Mouse (Mus musculus): ENCODE measurements at regions not wholly inside any gene's neighbourhood (a gene's known extent, or its start where the extent isn't known, plus 50 kb on each side); places are given as distances from the start of the nearest gene placed in this dataset.
A peak's percentile ranks its signal among the peaks of the same experiment; 100 is the strongest.
"Not testable (repeated sequence)": the region's sequence is repeated elsewhere in the genome, so short reads cannot be mapped to it uniquely, and the experiment has no call there.

DNA sequence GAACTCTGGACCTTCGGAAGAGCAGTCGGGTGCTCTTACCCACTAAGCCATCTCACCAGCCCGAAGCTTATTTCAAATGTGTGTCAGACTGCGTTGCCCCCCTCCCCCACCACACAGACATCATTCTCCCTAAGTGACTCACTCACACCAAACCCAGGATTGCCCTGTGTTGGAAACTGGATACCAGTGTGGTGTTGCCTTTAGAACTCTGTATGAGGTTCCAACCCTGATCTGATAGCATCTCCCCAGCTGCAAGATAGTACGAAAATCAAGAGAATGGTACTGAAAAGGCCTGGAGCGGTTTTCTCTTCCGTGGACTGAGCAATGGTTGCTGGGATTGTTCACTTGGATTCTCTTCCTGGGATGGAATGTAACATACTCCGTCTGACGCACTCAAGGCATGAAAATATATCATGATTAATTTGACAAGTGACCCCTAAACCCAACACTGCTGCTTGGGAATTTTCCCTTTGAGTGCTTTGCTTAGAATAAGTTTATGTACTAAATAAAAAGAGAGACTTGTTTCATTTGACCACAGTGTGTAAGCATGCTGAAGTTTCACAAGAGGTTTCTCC is 63.0 kb downstream of the Hand2 start:
- WGBS, result 73% methylated on average over 9 of the region's 9 CpGs
- Histone ChIP-seq H3K27ac (no peak overlapping the region), H3K4me1 (replicated peaks) (peaks cover 3% of the 10 kb centered on the region), H3K4me3 (replicated peaks) (no peak overlapping the region), H3K9ac (replicated peaks) (no peak overlapping the region), H3K9me3 (no peaks in the 10 kb centered on the region), H3K27me3 (no peaks in the 10 kb centered on the region), H3K36me3 (no peaks in the 10 kb centered on the region), H3K4me2 (no peak overlapping the region)
- ATAC-seq (ENCODE audit: insufficient number of reproducible peaks, insufficient read depth, low FRiP score, low TSS enrichment, low read depth), result no peak

DNA sequence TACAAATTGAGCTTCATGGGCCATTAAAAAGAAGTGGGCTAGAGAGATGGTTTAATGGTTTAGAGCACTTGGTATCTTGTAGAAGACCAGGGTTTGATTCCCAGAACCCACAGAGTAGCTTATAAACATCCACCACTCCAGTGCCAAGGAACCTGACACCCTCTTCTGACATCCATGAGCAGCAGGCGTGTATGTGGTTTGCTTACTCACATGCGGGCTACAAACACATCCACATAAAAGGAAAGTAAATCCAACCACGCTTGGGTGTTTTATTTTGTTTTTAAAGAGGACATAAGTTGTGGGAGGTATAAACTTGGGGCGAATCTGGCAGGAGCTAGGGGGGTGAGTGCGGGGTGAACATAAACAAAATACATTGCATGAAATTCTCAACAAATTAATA is 66.8 kb downstream of the Hand2 start:
- H3K4me1 ChIP-seq (replicated peaks), result no peaks in the 10 kb centered on the region
- H3K9ac ChIP-seq (replicated peaks), result no peak overlapping the region
- H3K9me3 ChIP-seq, result no peaks in the 10 kb centered on the region
- no peak overlapping the region for H3K4me2 ChIP-seq
- no peak overlapping the region for H3K27ac ChIP-seq
- H3K4me3 ChIP-seq (replicated peaks), result no peak overlapping the region
- H3K36me3 ChIP-seq, result no peaks in the 10 kb centered on the region
- WGBS, result 72% methylated on average over 5 of the region's 5 CpGs
- ATAC-seq (ENCODE audit: insufficient number of reproducible peaks, insufficient read depth, low FRiP score, low TSS enrichment, low read depth), result no peak
- H3K27me3 ChIP-seq, result no peaks in the 10 kb centered on the region

DNA sequence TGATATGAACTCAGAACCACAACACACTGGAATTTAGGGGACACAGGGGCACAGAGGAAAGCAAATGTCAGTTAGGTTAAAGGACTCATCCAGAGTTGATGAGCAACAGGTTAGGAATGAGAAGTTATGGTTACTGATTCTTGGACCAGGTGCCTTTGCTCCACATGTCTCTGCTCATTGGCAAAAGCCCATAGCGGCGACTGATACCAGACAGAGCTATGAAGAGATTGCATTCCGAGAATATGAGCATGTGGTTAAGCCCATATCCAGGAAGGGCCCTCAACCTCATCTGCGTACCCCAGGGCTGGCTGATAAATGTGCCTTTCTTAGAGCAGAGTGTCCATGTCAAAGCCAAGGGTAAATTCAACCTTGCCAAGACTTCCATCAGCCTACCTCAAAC is 67.1 kb upstream of the Scrg1 start:
- H3K4me1 ChIP-seq (replicated peaks), result no peaks in the 10 kb centered on the region
- no peak overlapping the region for H3K27ac ChIP-seq
- WGBS, result 91% methylated on average over 4 of the region's 4 CpGs
- ATAC-seq (ENCODE audit: insufficient number of reproducible peaks, insufficient read depth, low FRiP score, low TSS enrichment, low read depth), result no peak
- no peaks in the 10 kb centered on the region for H3K9me3 ChIP-seq
- H3K9ac ChIP-seq (replicated peaks), result no peak overlapping the region
- H3K4me3 ChIP-seq (replicated peaks), result no peak overlapping the region
- H3K4me2 ChIP-seq, result no peak overlapping the region
- no peaks in the 10 kb centered on the region for H3K36me3 ChIP-seq
- H3K27me3 ChIP-seq, result no peaks in the 10 kb centered on the region

DNA sequence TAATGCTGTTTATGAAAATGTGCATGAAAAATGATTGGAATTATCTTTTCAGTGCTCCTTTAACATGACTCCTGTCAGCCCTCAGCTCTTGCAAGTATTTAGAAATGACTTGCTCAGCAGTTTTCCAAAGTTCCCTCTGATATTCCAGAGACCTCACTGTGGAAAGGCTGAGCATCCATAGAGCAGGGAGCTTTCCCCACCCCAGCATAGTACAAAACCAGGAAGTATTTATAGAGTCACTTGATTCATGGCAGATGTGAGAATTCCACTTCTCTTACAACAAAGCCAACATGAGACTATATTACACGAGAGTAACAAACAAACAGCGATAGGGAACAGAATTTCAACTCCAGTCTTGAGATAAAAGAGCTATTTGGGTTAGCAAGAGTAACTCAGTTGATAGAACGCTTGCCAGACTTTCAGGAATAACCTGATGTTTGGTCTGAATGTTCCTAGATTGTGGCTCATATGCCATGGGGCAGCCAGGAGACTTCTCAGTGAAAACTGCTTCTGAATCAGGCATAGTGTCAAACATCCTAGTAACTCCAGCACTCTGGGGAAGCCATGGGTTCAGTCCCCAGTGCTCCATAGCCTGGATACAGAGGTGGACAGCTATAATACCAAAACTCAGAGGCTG is 57.6 kb upstream of the Scrg1 start:
- no peaks in the 10 kb centered on the region for H3K27me3 ChIP-seq
- no peak overlapping the region for H3K9ac ChIP-seq (replicated peaks)
- no peak overlapping the region for H3K4me3 ChIP-seq (replicated peaks)
- no peak for ATAC-seq (ENCODE audit: insufficient number of reproducible peaks, insufficient read depth, low FRiP score, low TSS enrichment, low read depth)
- H3K27ac ChIP-seq, result peak overlapping the region; percentile 53; the same call in 1 of the 2 replicates
- peaks cover 23% of the 10 kb centered on the region for H3K4me1 ChIP-seq (replicated peaks)
- no peaks in the 10 kb centered on the region for H3K36me3 ChIP-seq
- 64% methylated on average over 3 of the region's 3 CpGs for WGBS
- H3K4me2 ChIP-seq, result no peak overlapping the region
- H3K9me3 ChIP-seq, result no peaks in the 10 kb centered on the region

DNA sequence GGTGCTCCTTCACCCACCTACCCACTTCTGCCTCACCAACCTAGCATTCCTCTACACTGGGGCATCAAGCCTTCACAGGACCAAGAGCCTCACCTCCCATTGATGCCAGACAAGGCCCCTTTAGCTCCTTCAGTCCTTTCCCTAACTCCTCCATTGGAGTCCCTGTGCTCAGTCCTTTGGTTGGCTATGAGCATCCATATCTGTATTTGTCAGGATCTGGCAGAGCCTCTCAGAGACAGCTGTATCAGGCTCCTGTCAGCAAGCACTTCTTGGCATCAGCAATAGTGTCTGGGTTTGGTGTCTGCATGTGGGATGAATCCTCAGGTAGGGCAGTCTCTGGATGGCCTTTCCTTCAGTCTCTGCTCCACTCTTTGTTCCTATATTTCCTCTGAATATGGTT is 55.6 kb upstream of the Scrg1 start:
- not testable (repeated sequence) for H3K9ac ChIP-seq (replicated peaks); H3K4me2 ChIP-seq; H3K4me3 ChIP-seq (replicated peaks); H3K36me3 ChIP-seq; H3K27me3 ChIP-seq; H3K9me3 ChIP-seq; ATAC-seq (ENCODE audit: insufficient number of reproducible peaks, insufficient read depth, low FRiP score, low TSS enrichment, low read depth); H3K27ac ChIP-seq
- H3K4me1 ChIP-seq (replicated peaks), result peaks cover 32% of the 10 kb centered on the region

DNA sequence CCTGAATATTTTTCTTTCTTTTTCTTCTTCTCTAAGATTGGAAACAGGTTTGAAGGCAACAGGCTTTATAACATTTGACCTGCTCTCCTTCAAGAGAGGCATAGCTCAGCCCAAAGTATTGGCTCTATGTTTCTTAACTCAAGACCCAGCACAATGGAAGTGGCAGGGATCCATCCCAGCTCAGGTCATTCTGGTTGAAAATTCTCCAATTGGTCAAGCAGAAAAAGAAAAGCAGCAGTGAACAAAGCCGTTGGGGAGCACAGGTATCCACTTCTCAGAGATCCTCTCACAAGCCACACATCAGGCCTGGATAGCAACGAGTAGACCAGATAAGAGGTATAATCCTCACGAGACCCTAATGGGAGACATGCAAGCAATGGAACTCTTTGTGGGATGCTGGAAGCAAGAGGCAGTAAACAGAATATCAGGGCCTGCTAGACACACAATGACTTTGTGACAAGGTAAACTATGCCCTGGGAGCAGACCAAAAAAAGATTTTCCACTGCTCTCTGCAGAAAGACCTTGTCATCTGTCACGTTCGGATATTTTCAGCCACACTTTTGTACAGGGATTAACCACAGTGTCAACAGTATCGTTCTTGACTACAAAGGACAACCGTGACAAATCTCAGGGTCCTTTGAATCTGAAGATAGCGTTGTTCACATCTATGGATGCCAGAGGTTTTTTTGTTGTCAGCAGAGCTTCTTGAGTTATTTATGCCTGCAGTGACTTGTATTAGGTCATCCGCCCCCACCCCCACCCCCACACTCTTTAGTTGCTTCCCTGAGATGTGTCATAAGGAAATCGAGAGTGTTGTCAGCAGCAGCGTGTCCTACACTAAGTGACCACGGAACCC is 54.7 kb upstream of the Scrg1 start:
- Histone ChIP-seq H3K27ac (no peak overlapping the region), H3K27me3 (no peaks in the 10 kb centered on the region), H3K4me2 (no peak overlapping the region), H3K4me3 (replicated peaks) (no peak overlapping the region), H3K9ac (replicated peaks) (no peak overlapping the region), H3K36me3 (no peaks in the 10 kb centered on the region), H3K9me3 (no peaks in the 10 kb centered on the region), H3K4me1 (replicated peaks) (peaks cover 37% of the 10 kb centered on the region)
- no peak for ATAC-seq (ENCODE audit: insufficient number of reproducible peaks, insufficient read depth, low FRiP score, low TSS enrichment, low read depth)
- WGBS, result 79% methylated on average over 12 of the region's 12 CpGs

DNA sequence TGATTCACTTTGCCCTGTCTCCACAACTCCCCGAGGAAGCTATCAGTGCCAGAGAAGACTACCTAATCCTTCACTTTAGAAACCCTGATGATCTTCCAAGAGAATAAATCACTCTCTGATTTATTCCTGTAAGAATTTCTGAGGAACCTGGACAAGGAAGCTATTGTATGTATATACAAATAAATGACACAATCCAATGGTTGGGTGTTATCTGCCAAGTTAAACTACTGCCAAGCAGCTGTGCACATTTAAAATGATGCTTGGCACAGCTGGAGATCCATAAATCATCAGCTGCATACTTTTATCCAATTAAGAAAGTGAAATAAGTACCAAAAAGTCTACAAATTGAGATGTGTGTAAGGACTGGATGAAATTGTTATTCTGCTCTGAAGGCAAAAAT is 54.1 kb upstream of the Scrg1 start:
- 71% methylated on average over 1 of the region's 1 CpGs for WGBS
- H3K36me3 ChIP-seq, result no peaks in the 10 kb centered on the region
- no peak overlapping the region for H3K9ac ChIP-seq (replicated peaks)
- ATAC-seq (ENCODE audit: insufficient number of reproducible peaks, insufficient read depth, low FRiP score, low TSS enrichment, low read depth), result no peak
- H3K4me2 ChIP-seq, result no peak overlapping the region
- peaks cover 37% of the 10 kb centered on the region for H3K4me1 ChIP-seq (replicated peaks)
- H3K4me3 ChIP-seq (replicated peaks), result no peak overlapping the region
- no peaks in the 10 kb centered on the region for H3K27me3 ChIP-seq
- H3K9me3 ChIP-seq, result no peaks in the 10 kb centered on the region
- H3K27ac ChIP-seq, result no peak overlapping the region

DNA sequence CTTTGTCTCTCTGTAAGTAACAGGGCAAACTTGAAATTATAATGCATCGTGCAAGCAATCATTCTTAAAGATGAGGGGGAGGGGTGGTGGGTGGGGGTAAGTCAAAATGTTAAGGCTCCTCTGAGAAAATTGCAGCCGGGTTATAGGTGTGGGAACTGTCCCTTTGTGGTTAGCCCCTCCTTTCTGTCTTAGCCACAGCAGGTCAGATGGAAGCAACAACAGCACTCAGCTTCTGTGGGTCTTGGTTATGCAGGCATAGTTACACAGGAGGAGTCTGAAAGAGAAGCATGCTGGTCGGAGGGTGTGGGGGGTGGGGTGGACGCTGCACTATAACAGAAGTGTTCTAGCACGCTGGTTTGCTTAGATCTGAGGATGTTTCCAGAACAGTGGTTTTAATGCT is 53.5 kb upstream of the Scrg1 start:
- no peak; the same call in 1 of the 2 replicates for ATAC-seq (ENCODE audit: insufficient number of reproducible peaks, insufficient read depth, low FRiP score, low TSS enrichment, low read depth)
- Histone ChIP-seq H3K9me3 (no peaks in the 10 kb centered on the region), H3K4me3 (replicated peaks) (no peak overlapping the region), H3K27ac (no peak overlapping the region), H3K36me3 (no peaks in the 10 kb centered on the region), H3K4me1 (replicated peaks) (peaks cover 37% of the 10 kb centered on the region), H3K4me2 (no peak overlapping the region), H3K9ac (replicated peaks) (no peak overlapping the region), H3K27me3 (no peaks in the 10 kb centered on the region)
- 53% methylated on average over 5 of the region's 5 CpGs for WGBS

DNA sequence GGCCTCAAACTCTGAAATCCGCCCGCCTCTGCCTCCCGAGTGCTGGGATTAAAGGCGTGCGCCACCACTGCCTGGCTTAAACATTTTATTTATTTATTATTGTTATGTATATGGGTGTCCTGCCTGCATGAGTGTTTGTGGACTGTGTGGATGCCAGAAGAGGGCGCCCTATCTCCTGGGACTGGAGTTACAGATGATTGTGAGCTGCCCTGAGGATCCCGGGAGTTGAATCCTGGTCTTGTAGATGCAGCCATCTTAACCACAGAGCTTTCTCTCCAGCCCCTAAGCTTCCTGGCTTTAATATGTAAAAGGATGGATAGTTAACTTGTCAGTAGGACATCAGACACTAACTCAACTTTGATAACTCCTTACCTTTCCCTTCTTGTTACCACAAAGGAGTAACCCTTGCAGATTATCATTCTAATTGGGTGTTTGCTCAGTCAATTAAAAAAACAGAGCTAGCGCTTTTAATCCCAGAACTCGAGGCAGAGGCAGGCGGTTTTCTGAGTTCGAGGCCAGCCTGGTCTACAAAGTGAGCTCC is 52.0 kb upstream of the Scrg1 start:
- no peak overlapping the region for H3K9ac ChIP-seq (replicated peaks)
- H3K27ac ChIP-seq, result no peak overlapping the region
- H3K4me2 ChIP-seq, result no peak overlapping the region
- ATAC-seq (ENCODE audit: insufficient number of reproducible peaks, insufficient read depth, low FRiP score, low TSS enrichment, low read depth), result no peak
- peaks cover 35% of the 10 kb centered on the region for H3K4me1 ChIP-seq (replicated peaks)
- peaks cover 8% of the 10 kb centered on the region; the same call in 1 of the 2 replicates for H3K27me3 ChIP-seq
- no peak overlapping the region for H3K4me3 ChIP-seq (replicated peaks)
- H3K36me3 ChIP-seq, result no peaks in the 10 kb centered on the region
- WGBS, result 87% methylated on average over 11 of the region's 11 CpGs
- H3K9me3 ChIP-seq, result no peaks in the 10 kb centered on the region

DNA sequence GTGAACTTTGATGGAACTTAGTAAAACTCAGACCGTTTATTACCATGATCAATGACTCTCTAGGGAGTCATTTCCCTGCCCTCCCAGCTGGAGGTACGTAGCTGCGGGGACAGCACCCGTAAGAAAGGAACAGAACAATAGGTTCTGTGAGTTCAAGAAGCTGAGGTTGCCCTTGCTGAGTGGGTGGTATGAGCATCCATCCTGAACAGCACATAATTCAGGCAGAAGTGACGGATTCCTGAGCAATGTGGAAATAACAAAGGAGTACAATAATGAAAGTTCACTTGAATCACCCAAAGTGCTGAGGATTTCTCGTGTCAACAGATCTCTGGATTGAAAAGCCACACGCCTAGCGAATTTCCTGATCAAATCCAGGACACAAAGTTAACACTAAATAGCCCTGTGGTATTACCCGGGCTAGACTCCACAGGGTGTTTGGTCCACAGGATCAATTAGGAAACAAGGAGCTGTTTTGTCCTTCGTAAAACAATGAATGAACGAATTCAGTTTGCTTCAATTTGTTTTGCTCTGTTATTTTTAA is 50.4 kb upstream of the Scrg1 start:
- Histone ChIP-seq H3K4me1 (replicated peaks) (peaks cover 46% of the 10 kb centered on the region), H3K27ac (no peak overlapping the region), H3K36me3 (no peaks in the 10 kb centered on the region), H3K4me3 (replicated peaks) (no peak overlapping the region), H3K4me2 (peak overlapping the region; percentile 35), H3K27me3 (peaks cover 19% of the 10 kb centered on the region), H3K9me3 (no peaks in the 10 kb centered on the region), H3K9ac (replicated peaks) (no peak overlapping the region)
- WGBS, result 22% methylated on average over 11 of the region's 11 CpGs
- no peak for ATAC-seq (ENCODE audit: insufficient number of reproducible peaks, insufficient read depth, low FRiP score, low TSS enrichment, low read depth)
